Mouse (Mus musculus) embryonic fibroblast, embryonic 13.5 days (primary cell): ENCODE results near the gene Gm48551.

Experiments used
- CTCF ChIP-seq: IDR thresholded peaks from 2 replicates; pipeline ENCODE4 v1.5.1; 2011; ENCODE audit warnings: mild to moderate bottlenecking, control low read depth, low read length, moderate library complexity, borderline replicate concordance; ENCODE audit not compliant: insufficient read depth
- POLR2A ChIP-seq: IDR thresholded peaks from 2 replicates; pipeline ENCODE4 v1.6.1; 2011; ENCODE audit warnings: low read depth, mild to moderate bottlenecking, control low read depth, low read length, moderate library complexity

GRCm38 (mm10) chr10:81431526-81432168, 47.4 kb downstream of the Gm48551 start:
- TF ChIP-seq CTCF = no peak
- TF ChIP-seq POLR2A = no peak
